Mouse (Mus musculus) embryonic facial prominence, embryonic 13.5 days (tissue): Measurements from ENCODE around the gene Eif3g. TPM values are rescaled to one million over a fixed set of nuclear protein-coding genes. Genes with fewer than 3 reads are reported as not detected.

Experiments used
- ATAC-seq: fragments of 200-750 bp; cut with Nextera tagmentation; 2 replicates; pipeline ENCODE4 v1.8.0; 2017; ENCODE audit warnings: low read depth; ENCODE audit not compliant: insufficient number of reproducible peaks, insufficient read depth, low FRiP score, low TSS enrichment
- H3K27ac ChIP-seq: fragments of 300-500 bp; sonication (generic); 2 replicates; pipeline ENCODE4 v1.5.1; 2015; ENCODE audit warnings: moderate library complexity, mild to moderate bottlenecking, inconsistent platforms
- H3K27me3 ChIP-seq: fragments of 300-500 bp; sonication (generic); 2 replicates; pipeline ENCODE4 v1.6.1; 2015; ENCODE audit warnings: mild to moderate bottlenecking, inconsistent platforms
- H3K36me3 ChIP-seq: fragments of 300-500 bp; sonication (generic); 2 replicates; pipeline ENCODE4 v1.6.1; 2015; ENCODE audit warnings: mild to moderate bottlenecking, inconsistent platforms
- H3K4me1 ChIP-seq: fragments of 300-500 bp; sonication (generic); 2 replicates; pipeline ENCODE4 v1.6.1; 2015; ENCODE audit warnings: inconsistent platforms
- H3K4me2 ChIP-seq: fragments of 300-500 bp; sonication (generic); 2 replicates; pipeline ENCODE4 v1.6.1; 2015; ENCODE audit warnings: moderate library complexity, mild to moderate bottlenecking, inconsistent platforms
- H3K4me3 ChIP-seq: fragments of 300-500 bp; sonication (generic); 2 replicates; pipeline ENCODE4 v1.5.1; 2015; ENCODE audit warnings: mild to moderate bottlenecking, inconsistent platforms
- H3K9ac ChIP-seq: fragments of 300-500 bp; sonication (generic); 2 replicates; pipeline ENCODE4 v1.6.1; 2015; ENCODE audit warnings: mild to moderate bottlenecking, inconsistent platforms
- H3K9me3 ChIP-seq: fragments of 300-500 bp; sonication (generic); 2 replicates; pipeline ENCODE4 v1.6.1; 2016; ENCODE audit warnings: inconsistent platforms
- WGBS: fragments of 180-500 bp; shearing (Covaris S2); methylation state at CpG from one replicate; pipeline ENCODE4 v1.1.7; 2015; ENCODE audit warnings: mixed read lengths; 5-methylcytosine and 5-hydroxymethylcytosine counted together
- polyA plus RNA-seq: library from polyadenylated mRNA; unstranded; fragments of >200 nt; fragmentation: Nextera tagmentation; extraction: Ambion mirVana; gene quantifications from 2 replicates; pipeline ENCODE4 v1.2.1, GENCODE M21; 2015

The Eif3g gene
- polyA plus RNA-seq, 1 experiment from 2014 or later: 343 TPM

DNA sequence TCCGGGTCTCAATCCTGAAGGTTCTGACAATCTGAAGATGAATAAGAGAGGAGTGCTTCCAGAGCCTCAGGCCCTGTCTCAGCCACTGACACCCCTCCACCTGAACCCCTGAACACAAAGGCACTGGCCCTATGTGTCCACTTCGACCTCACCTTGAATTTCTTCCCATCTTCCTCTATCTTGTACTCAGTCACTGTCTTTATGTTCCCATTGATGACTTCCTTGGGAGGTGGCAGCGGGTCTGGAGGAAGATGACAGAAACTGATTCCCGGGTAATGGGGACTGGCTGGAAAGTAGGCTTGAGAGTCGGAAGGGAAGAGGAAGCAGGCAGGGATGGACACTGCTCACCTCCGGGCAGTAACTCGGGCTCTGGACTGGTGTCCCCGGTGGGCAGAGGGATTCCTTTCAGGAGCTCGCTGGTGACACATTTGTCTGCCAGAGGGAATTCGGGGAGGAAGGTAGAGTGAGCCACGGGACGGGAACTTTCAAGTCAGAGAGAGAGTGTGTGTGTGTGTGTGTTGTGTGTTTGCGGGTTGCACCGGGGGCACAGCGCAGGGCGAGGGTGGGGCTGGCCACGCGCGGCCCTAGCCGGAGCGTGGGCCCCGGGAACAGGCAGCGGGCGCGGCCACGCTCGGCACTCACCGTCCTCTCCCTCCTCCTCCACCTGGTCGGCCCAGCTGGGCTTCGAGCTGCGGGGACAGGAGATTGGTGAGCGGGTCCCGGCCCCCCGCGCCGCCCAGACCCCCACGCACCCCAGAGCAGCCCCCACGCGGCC, 500 bp downstream of the Eif3g start:
- Histone ChIP-seq H3K36me3 (peaks cover 43% of the 10 kb centered on the region), H3K27me3 (no peaks in the 10 kb centered on the region), H3K9ac (peak overlapping the region; percentile 98), H3K4me3 (peak overlapping the region; percentile 99), H3K27ac (peak overlapping the region; percentile 75; the same call in 1 of the 2 replicates), H3K9me3 (no peaks in the 10 kb centered on the region), H3K4me2 (peak overlapping the region; percentile 98), H3K4me1 (peaks cover 19% of the 10 kb centered on the region)
- 0 out of 2 replicates have a peak, but pooled peaks have one; percentile 8 for ATAC-seq
- 4% methylated on average over 32 of the region's 39 CpGs for WGBS

DNA sequence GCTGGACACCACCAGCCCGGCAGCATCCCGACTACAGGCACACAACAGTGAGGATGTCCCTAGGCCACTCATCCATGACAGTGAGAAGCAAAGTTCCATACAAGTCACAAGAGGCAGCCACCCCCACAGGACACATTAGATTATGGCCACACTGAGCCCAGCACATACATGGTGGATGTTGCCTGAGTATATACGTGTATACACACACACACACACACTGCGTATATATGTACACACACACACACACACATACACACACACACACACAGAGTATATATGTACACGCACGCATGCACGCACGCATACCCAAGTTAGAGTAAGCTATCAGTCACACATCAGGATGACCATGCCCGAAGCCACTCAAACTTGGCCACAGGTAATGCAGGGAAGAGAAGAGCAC, 3.0 kb downstream of the Eif3g start:
- WGBS: 96% methylated on average over 9 of the region's 9 CpGs
- Histone ChIP-seq H3K4me3 (no peak overlapping the region), H3K36me3 (peaks cover 68% of the 10 kb centered on the region), H3K9ac (no peak overlapping the region), H3K27me3 (no peaks in the 10 kb centered on the region), H3K27ac (no peak overlapping the region), H3K9me3 (no peaks in the 10 kb centered on the region), H3K4me1 (peaks cover 12% of the 10 kb centered on the region), H3K4me2 (no peak overlapping the region)
- no peak for ATAC-seq

DNA sequence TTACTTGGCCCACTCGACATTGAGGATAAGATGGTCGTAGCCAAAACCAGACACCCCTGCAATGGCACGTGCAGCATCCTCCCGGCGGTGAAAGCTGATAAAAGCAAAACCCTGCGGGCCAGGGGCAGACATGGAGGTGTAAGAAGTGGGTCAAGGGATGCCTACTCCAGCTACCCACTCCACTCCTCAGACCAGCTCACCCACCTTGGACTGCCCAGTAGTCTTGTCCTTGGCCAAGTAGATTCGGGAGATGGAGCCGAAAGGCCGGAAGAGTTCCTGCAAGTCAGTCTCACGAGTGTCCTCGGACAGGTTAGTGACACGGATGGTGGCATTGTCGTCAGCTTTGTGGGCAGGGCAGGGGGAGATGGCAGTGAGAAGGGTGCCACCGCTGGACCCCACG, 3.8 kb downstream of the Eif3g start:
- 89% methylated on average over 15 of the region's 15 CpGs for WGBS
- Histone ChIP-seq H3K27ac (no peak overlapping the region), H3K4me3 (no peak overlapping the region), H3K4me2 (no peak overlapping the region), H3K36me3 (peaks cover 76% of the 10 kb centered on the region), H3K4me1 (peaks cover 14% of the 10 kb centered on the region), H3K27me3 (no peaks in the 10 kb centered on the region), H3K9me3 (no peaks in the 10 kb centered on the region), H3K9ac (no peak overlapping the region)
- no peak for ATAC-seq

DNA sequence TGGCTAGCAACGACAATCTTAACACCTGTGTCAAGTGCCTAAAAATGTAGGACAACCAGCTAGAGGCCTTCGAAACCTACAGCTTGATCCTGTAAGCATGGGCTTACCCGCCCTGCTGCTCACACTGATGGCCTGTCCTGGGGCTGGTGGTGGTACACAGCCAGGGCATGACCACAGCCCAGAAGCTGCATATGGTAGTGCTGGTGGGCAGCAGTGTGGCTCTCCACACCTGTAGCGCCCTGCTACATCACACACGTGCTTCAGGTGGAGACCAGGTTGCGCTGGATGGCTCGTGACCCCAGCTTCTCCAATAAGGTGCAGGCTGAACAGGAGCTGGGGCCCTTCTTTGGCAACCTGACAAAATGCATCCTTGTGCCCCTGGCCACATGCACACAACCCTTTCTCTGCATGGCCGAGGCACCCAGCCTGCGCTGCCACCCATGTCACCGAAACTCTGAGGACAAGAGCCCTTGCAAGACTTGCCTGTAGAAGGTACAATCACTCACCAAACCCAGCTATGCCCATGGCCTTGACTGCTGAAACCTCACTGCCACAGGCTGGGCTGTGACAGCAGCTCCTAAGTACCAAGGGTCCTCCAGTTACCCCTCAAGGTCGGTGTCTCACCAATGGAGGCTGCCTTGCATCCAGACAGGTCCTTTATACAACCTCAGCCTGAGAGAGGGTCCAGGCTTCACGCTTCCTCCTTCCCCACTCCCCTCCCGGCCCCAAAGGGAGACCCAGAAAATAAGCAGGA, 4.7 kb downstream of the Eif3g start:
- ATAC-seq: no peak
- 84% methylated on average over 13 of the region's 13 CpGs for WGBS
- H3K4me1 ChIP-seq: peaks cover 20% of the 10 kb centered on the region
- no peak overlapping the region for H3K4me2 ChIP-seq
- H3K4me3 ChIP-seq: no peak overlapping the region
- H3K36me3 ChIP-seq: peaks cover 79% of the 10 kb centered on the region
- no peaks in the 10 kb centered on the region for H3K9me3 ChIP-seq
- no peaks in the 10 kb centered on the region for H3K27me3 ChIP-seq
- no peak overlapping the region for H3K27ac ChIP-seq
- H3K9ac ChIP-seq: no peak overlapping the region

DNA sequence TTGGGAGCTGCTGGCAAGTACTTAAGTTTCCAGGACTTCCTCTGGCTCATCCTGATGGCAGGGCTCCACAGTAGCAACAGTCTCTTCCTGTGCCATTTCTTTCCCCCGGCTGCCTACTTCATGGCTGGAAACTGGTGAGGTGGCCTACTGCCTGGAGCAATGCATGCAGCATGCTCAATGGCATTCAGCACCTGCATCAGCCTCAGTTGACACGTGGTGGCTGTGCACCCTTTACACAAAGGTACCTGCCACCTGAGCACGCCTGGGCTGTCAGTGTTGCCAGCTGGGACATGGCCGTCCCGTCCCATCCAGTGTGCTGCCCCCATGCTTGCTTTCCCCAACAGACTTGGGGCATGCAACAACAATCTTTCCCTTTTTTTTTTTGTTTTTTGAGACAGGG, 5.4 kb downstream of the Eif3g start:
- Histone ChIP-seq H3K4me1 (peaks cover 20% of the 10 kb centered on the region), H3K4me3 (no peak overlapping the region), H3K27ac (no peak overlapping the region), H3K36me3 (peaks cover 79% of the 10 kb centered on the region), H3K27me3 (no peaks in the 10 kb centered on the region), H3K4me2 (no peak overlapping the region), H3K9ac (no peak overlapping the region), H3K9me3 (no peaks in the 10 kb centered on the region)
- 51% methylated on average over 5 of the region's 5 CpGs for WGBS
- ATAC-seq: no peak

DNA sequence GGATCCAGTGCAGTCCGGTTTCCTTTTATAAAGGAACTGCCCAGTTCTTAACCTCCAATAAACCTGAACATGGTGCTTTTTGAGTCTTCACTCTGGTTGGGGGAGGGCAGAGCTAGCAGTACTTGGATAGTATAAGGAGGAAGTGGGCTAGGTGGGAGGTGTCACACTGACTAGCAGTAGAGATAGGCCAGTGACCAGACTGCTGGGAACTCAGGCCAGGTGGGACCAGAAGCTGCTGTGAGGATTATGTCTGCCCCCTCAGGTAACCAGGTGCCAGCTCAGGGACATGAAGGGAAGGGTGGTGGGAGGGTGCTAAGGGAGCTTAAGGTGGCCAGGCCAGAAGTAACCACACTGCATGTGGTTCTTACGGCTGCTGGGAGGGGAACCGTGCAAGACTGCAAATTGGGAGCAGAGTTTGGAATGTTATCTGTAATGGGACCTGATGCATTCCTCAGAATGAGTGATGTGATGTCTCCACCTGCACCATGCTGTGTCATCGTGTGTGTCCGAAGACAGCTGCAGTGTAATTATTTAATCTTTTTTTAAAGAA, 6.2 kb downstream of the Eif3g start:
- H3K36me3 ChIP-seq: peaks cover 79% of the 10 kb centered on the region
- H3K27me3 ChIP-seq: no peaks in the 10 kb centered on the region
- no peak overlapping the region for H3K4me2 ChIP-seq
- H3K9ac ChIP-seq: no peak overlapping the region
- WGBS: 67% methylated on average over 5 of the region's 5 CpGs
- no peaks in the 10 kb centered on the region for H3K9me3 ChIP-seq
- no peak overlapping the region; the same call in 1 of the 2 replicates for H3K27ac ChIP-seq
- no peak overlapping the region for H3K4me3 ChIP-seq
- ATAC-seq: no peak
- H3K4me1 ChIP-seq: peaks cover 14% of the 10 kb centered on the region

DNA sequence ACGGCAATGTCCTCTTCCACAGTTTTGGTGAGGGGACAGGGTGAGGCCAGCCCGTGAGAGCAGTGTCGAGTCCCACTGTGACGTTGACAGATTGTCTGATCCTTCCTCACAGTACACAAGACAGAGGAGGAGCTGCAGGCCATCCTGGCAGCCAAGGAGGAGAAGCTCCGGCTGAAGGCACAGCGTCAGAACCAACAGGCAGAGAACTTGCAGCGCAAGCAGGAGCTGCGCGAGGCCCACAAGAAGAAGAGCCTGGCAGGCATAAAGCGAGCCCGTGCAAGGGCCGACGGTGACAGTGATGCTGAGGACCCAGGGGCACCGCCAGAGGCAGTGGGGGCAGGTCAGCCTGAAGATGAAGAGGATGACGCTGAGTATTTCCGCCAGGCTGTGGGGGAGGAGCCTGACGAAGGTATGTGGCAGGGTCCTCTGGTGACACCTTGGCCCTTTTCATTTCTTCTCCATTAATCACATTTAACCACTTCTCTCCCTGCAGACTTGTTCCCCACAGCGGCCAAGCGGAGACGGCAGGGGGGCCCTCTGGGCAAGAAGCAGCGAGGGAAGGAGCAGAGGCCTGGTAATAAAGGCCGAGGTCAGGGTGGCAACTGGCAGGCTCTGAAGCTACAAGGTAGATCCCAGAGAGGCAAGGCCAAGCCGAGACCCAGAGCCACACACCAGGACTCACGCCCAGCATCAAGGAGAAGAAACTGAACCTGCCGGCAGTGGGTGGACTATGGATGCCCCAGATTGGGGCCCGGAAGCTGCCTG, 6.9 kb downstream of the Eif3g start:
- Histone ChIP-seq H3K9ac (no peak overlapping the region), H3K4me1 (peaks cover 11% of the 10 kb centered on the region), H3K27ac (no peak overlapping the region; the same call in 1 of the 2 replicates), H3K27me3 (no peaks in the 10 kb centered on the region), H3K4me2 (no peak overlapping the region), H3K36me3 (peaks cover 73% of the 10 kb centered on the region), H3K4me3 (peak overlapping the region; percentile 2; the same call in 1 of the 2 replicates), H3K9me3 (no peaks in the 10 kb centered on the region)
- 86% methylated on average over 26 of the region's 26 CpGs for WGBS
- no peak for ATAC-seq

DNA sequence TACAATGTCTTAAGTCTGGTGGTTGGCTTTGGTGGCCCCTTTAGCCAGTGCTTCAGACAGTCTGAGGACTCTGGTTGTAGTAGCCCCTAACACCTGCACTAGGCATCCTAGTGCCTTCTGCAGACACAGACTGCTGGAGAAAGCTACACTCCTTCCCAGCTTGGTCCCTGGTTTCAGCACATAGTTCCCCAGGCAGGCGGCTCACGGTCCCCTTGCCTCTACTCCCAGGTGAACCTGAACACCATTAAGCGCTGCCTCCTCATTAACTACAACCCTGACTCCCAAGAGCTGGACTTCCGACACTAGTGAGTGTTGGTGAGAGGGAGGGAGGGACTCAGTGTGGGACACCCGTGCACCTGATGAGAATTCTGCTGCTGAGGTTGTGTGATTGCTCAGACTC, 8.0 kb downstream of the Eif3g start:
- 92% methylated on average over 5 of the region's 5 CpGs for WGBS
- no peak overlapping the region for H3K4me3 ChIP-seq
- no peak for ATAC-seq

DNA sequence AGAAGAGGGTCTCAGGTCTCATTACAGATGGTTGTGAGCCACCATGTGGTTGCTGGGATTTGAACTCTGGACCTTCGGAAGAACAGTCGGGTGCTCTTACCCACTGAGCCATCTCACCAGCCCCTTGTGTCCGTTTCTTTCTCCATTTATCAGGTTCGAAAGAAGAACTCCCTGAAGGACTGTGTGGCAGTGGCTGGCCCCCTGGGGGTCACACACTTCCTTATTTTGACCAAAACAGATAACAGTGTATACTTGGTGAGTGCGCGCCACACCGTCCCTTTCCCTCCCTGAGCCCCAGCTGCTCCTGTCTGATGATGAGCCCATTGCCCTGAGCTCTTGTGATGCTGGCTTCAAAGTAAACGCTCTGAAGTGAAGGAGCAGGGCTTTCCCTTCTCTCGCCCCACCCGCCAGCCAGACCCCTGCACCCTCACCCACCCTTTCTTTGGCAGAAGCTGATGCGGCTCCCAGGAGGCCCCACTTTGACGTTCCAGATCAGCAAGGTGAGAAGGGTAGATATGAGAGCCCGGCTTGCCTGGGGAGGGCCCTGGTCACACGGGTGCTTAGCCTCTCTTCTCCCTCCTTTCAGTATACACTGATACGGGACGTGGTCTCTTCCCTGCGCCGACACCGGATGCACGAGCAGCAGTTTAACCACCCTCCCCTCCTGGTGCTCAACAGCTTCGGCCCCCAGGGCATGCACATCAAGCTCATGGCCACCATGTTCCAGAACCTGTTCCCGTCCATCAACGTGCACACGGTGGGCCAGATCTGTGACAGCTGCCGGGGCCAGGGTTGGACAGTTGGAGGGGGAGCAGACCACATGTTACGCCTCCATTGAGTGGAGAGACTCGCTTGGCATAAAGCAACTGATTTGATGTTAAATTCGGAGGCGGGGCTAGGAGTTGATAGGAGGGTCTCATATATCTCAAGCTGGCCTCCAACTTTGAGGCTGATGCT, 9.0 kb downstream of the Eif3g start:
- WGBS: 79% methylated on average over 29 of the region's 29 CpGs

More for the DNA sequence above, 8.0 kb downstream of the Eif3g start:
- Histone ChIP-seq H3K9ac (0 out of 2 replicates have a peak overlapping the region, but pooled peaks have one; percentile 54), H3K27me3 (no peaks in the 10 kb centered on the region), H3K4me2 (no peak overlapping the region), H3K9me3 (no peaks in the 10 kb centered on the region), H3K4me1 (peaks cover 11% of the 10 kb centered on the region), H3K36me3 (peaks cover 62% of the 10 kb centered on the region), H3K27ac (no peak overlapping the region)

DNA sequence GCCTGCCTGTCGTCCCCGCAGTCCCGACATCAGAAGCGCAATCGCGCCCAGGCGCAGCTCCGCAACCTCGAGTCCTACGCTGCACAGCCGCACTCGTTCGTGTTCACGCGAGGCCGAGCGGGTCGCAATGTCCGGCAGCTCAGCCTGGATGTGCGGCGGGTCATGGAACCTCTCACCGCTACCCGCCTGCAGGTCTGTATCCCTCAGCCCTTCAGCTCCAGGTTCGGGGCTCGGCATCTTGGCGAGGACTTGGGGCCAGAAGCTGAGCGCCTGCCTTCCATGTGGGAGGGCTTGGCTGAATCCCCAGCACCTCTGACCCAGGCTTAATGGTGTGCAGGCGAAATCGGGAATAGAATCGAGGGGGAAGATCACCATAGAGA, 10.0 kb downstream of the Eif3g start:
- Histone ChIP-seq H3K4me1 (peaks cover 11% of the 10 kb centered on the region), H3K9me3 (peaks cover 3% of the 10 kb centered on the region; the same call in 1 of the 2 replicates), H3K27ac (peak overlapping the region; percentile 95), H3K4me2 (peak overlapping the region; percentile 82), H3K36me3 (peaks cover 41% of the 10 kb centered on the region), H3K27me3 (no peaks in the 10 kb centered on the region), H3K9ac (peak overlapping the region; percentile 91), H3K4me3 (peak overlapping the region; percentile 97)
- no peak for ATAC-seq
- under 1% methylated on average over 30 of the region's 30 CpGs for WGBS

More for the DNA sequence above, 9.0 kb downstream of the Eif3g start:
- Histone ChIP-seq H3K4me1 (peaks cover 11% of the 10 kb centered on the region), H3K36me3 (peaks cover 52% of the 10 kb centered on the region), H3K27me3 (no peaks in the 10 kb centered on the region), H3K4me3 (peak overlapping the region; percentile 97), H3K27ac (no peak overlapping the region), H3K4me2 (peak overlapping the region; percentile 82), H3K9me3 (peaks cover 3% of the 10 kb centered on the region; the same call in 1 of the 2 replicates), H3K9ac (peak overlapping the region; percentile 54)
- no peak for ATAC-seq
